Mouse (Mus musculus): Measurements from ENCODE around the gene Nkd1. TPM values are rescaled to one million over a fixed set of nuclear protein-coding genes. Genes with fewer than 3 reads are reported as not detected.

The Nkd1 gene
- 1.8 and 2.3 TPM in 2 replicates for polyA plus RNA-seq (2012; rRNA removed)

GRCm38 (mm10) chr8:88520985-88521527 is at the start of gene Nkd1:
Nkd1 (plus strand) TSS chr8:88521354.

GRCm38 (mm10) chr8:88635474-88636397 is 114.6 kb downstream of the Nkd1 start, which contains the start of gene Snx20:
Snx20 (minus strand) TSS chr8:88636128.

Other genes with a start within 250 kb of the Nkd1 start
- 9.9 and 12.4 TPM in 2 replicates for gene Adcy7, start 249.0 kb upstream of the Nkd1 start, polyA plus RNA-seq (2012; rRNA removed)
- gene Brd7, start 159.2 kb upstream of the Nkd1 start, polyA plus RNA-seq (2012; rRNA removed), result 19.1 and 22.2 TPM in 2 replicates
- gene Snx20, start 114.8 kb downstream of the Nkd1 start, polyA plus RNA-seq (2012; rRNA removed), result 6.0 and 6.6 TPM in 2 replicates
- 0.14 and 0.16 TPM in 2 replicates for gene Nod2, start 126.0 kb downstream of the Nkd1 start, polyA plus RNA-seq (2012; rRNA removed)
- gene Cyld, start 175.7 kb downstream of the Nkd1 start, polyA plus RNA-seq (2012; rRNA removed), result 3.1 and 3.2 TPM in 2 replicates